Mouse (Mus musculus) heart, embryonic 11.5 days (tissue): ENCODE data around the gene Dock2. TPM values are rescaled to one million over a fixed set of nuclear protein-coding genes. Genes with fewer than 3 reads are reported as not detected.
A peak's percentile ranks its signal among the peaks of the same experiment; 100 is the strongest.

Source experiments
- ATAC-seq: fragments of 200-750 bp; cut with Nextera tagmentation; replicated peaks from 2 replicates; pipeline ENCODE4 v1.8.0; 2017; ENCODE audit warnings: moderate library complexity; ENCODE audit not compliant: insufficient number of reproducible peaks, low FRiP score, low TSS enrichment
- H3K27ac ChIP-seq: fragments of 300-500 bp; sonication (generic); 2 replicates; pipeline ENCODE4 v1.5.1; 2014; ENCODE audit warnings: mild to moderate bottlenecking, low read depth, low read length
- H3K27me3 ChIP-seq: fragments of 300-500 bp; sonication (generic); 2 replicates; pipeline ENCODE4 v1.6.1; 2014; ENCODE audit warnings: mild to moderate bottlenecking, low read length, mixed read lengths; ENCODE audit not compliant: control insufficient read depth, insufficient read depth
- H3K36me3 ChIP-seq: fragments of 300-500 bp; sonication (generic); 2 replicates; pipeline ENCODE4 v1.6.1; 2014; ENCODE audit warnings: mild to moderate bottlenecking, low read length, moderate library complexity, mixed read lengths; ENCODE audit not compliant: control insufficient read depth, insufficient read depth
- H3K4me1 ChIP-seq: fragments of 300-500 bp; sonication (generic); 2 replicates; pipeline ENCODE4 v1.6.1; 2014; ENCODE audit warnings: low read length; ENCODE audit not compliant: control insufficient read depth, insufficient read depth
- H3K4me2 ChIP-seq: fragments of 300-500 bp; sonication (generic); 2 replicates; pipeline ENCODE4 v1.6.1; 2014; ENCODE audit warnings: mild to moderate bottlenecking, moderate library complexity
- H3K4me3 ChIP-seq: fragments of 300-500 bp; sonication (generic); 2 replicates; pipeline ENCODE4 v1.5.1; 2014; ENCODE audit warnings: low read depth, low read length
- H3K9ac ChIP-seq: fragments of 300-500 bp; sonication (generic); 2 replicates; pipeline ENCODE4 v1.6.1; 2014; ENCODE audit warnings: mild to moderate bottlenecking, low read depth, low read length, moderate library complexity
- H3K9me3 ChIP-seq: fragments of 300-500 bp; sonication (generic); replicated peaks from 2 replicates; pipeline ENCODE4 v1.6.1; 2016; ENCODE audit warnings: low read length; ENCODE audit not compliant: control insufficient read depth
- WGBS: fragments of 180-500 bp; shearing (Covaris S2); extraction: QIAGEN DNeasy Blood & Tissue Kit; methylation state at CpG from one replicate; pipeline ENCODE4 v1.1.7; 2014; ENCODE audit not compliant: insufficient replicate concordance; 5-methylcytosine and 5-hydroxymethylcytosine counted together
- polyA plus RNA-seq: library from polyadenylated mRNA; unstranded; fragments of >200 nt; fragmentation: Nextera tagmentation; extraction: Ambion mirVana; gene quantifications from 2 replicates; pipeline ENCODE4 v1.2.1, GENCODE M21; 2014

Gene Dock2
- polyA plus RNA-seq, 1 experiment from 2014 or later, result 0.96 TPM

GRCm38 (mm10) chr11:34395802-34396201 is 387.9 kb downstream of the Dock2 start:
- no peaks in the 10 kb centered on the region for H3K27me3 ChIP-seq
- no peak overlapping the region for H3K4me3 ChIP-seq
- no peak overlapping the region for H3K9ac ChIP-seq
- H3K27ac ChIP-seq, result no peak overlapping the region
- WGBS, result 74% methylated on average over 3 of the region's 3 CpGs
- H3K36me3 ChIP-seq, result no peaks in the 10 kb centered on the region
- H3K9me3 ChIP-seq, result no peaks in the 10 kb centered on the region
- no peak overlapping the region for H3K4me2 ChIP-seq
- ATAC-seq, result no peak
- no peaks in the 10 kb centered on the region for H3K4me1 ChIP-seq

GRCm38 (mm10) chr11:34392105-34392504 is 391.6 kb downstream of the Dock2 start:
- WGBS, result 47% methylated on average over 4 of the region's 4 CpGs
- Histone ChIP-seq H3K9ac (no peak overlapping the region), H3K4me3 (no peak overlapping the region), H3K9me3 (no peaks in the 10 kb centered on the region), H3K36me3 (no peaks in the 10 kb centered on the region), H3K4me2 (no peak overlapping the region), H3K4me1 (no peaks in the 10 kb centered on the region; the same call in 1 of the 2 replicates), H3K27ac (no peak overlapping the region), H3K27me3 (no peaks in the 10 kb centered on the region)
- no peak for ATAC-seq

GRCm38 (mm10) chr11:34389261-34390116 is 394.2 kb downstream of the Dock2 start:
- no peak overlapping the region for H3K4me2 ChIP-seq
- WGBS, result 74% methylated on average over 6 of the region's 6 CpGs
- no peak for ATAC-seq
- no peaks in the 10 kb centered on the region for H3K36me3 ChIP-seq
- H3K27me3 ChIP-seq, result no peaks in the 10 kb centered on the region
- no peak overlapping the region for H3K9ac ChIP-seq
- H3K4me1 ChIP-seq, result no peaks in the 10 kb centered on the region; the same call in 1 of the 2 replicates
- H3K27ac ChIP-seq, result peak overlapping the region; percentile 46; the same call in 1 of the 2 replicates
- H3K9me3 ChIP-seq, result no peaks in the 10 kb centered on the region
- H3K4me3 ChIP-seq, result no peak overlapping the region

- Histone ChIP-seq H3K4me3 (no peak overlapping the region), H3K9me3 (no peaks in the 10 kb centered on the region), H3K9ac (no peak overlapping the region), H3K27me3 (no peaks in the 10 kb centered on the region), H3K27ac (no peak overlapping the region), H3K4me2 (no peak overlapping the region), H3K4me1 (no peaks in the 10 kb centered on the region; the same call in 1 of the 2 replicates), H3K36me3 (no peaks in the 10 kb centered on the region)
- no peak for ATAC-seq
- WGBS, result 74% methylated on average over 1 of the region's 1 CpGs
These were observed 398.5 kb downstream of the Dock2 start for GRCm38 (mm10) chr11:34385001-34385688.

- no peak overlapping the region for H3K4me2 ChIP-seq
- no peaks in the 10 kb centered on the region for H3K9me3 ChIP-seq
- no peaks in the 10 kb centered on the region for H3K27me3 ChIP-seq
- H3K36me3 ChIP-seq, result no peaks in the 10 kb centered on the region
- no peak overlapping the region for H3K27ac ChIP-seq
- no peaks in the 10 kb centered on the region for H3K4me1 ChIP-seq
- no peak for ATAC-seq
- 63% methylated on average over 4 of the region's 4 CpGs for WGBS
- H3K4me3 ChIP-seq, result no peak overlapping the region
- H3K9ac ChIP-seq, result no peak overlapping the region
These were observed 399.5 kb downstream of the Dock2 start for GRCm38 (mm10) chr11:34384178-34384577.

- Histone ChIP-seq H3K4me1 (no peaks in the 10 kb centered on the region), H3K9me3 (no peaks in the 10 kb centered on the region), H3K4me2 (no peak overlapping the region), H3K4me3 (no peak overlapping the region), H3K27me3 (no peaks in the 10 kb centered on the region), H3K36me3 (no peaks in the 10 kb centered on the region), H3K9ac (no peak overlapping the region), H3K27ac (no peak overlapping the region)
- 83% methylated on average over 3 of the region's 3 CpGs for WGBS
- no peak for ATAC-seq
These were observed 400.2 kb downstream of the Dock2 start for GRCm38 (mm10) chr11:34383501-34383900.

- WGBS, result 74% methylated on average over 6 of the region's 6 CpGs
- H3K9ac ChIP-seq, result no peak overlapping the region
- H3K36me3 ChIP-seq, result no peaks in the 10 kb centered on the region
- no peaks in the 10 kb centered on the region for H3K9me3 ChIP-seq
- no peak overlapping the region for H3K4me2 ChIP-seq
- ATAC-seq, result no peak
- no peak overlapping the region for H3K27ac ChIP-seq
- H3K4me3 ChIP-seq, result no peak overlapping the region
- H3K27me3 ChIP-seq, result no peaks in the 10 kb centered on the region
- H3K4me1 ChIP-seq, result no peaks in the 10 kb centered on the region
These were observed 406.0 kb downstream of the Dock2 start for GRCm38 (mm10) chr11:34377649-34378048.

- Histone ChIP-seq H3K36me3 (no peaks in the 10 kb centered on the region), H3K27me3 (no peaks in the 10 kb centered on the region), H3K9me3 (no peaks in the 10 kb centered on the region), H3K4me1 (no peaks in the 10 kb centered on the region), H3K27ac (no peak overlapping the region), H3K4me3 (no peak overlapping the region), H3K9ac (no peak overlapping the region), H3K4me2 (no peak overlapping the region)
- 52% methylated on average over 1 of the region's 1 CpGs for WGBS
- no peak for ATAC-seq
These were observed 408.1 kb downstream of the Dock2 start for GRCm38 (mm10) chr11:34375557-34375956.
